Mouse (Mus musculus) forebrain, embryonic 10.5 days (tissue): ENCODE data around the gene Snrpa. TPM values are rescaled to one million over a fixed set of nuclear protein-coding genes. Genes with fewer than 3 reads are reported as not detected.
A peak's percentile ranks its signal among the peaks of the same experiment; 100 is the strongest.

Source experiments
- DNase-seq: peaks from one replicate; pipeline ENCODE4 v3.0.0-alpha.2; 2017; ENCODE audit warnings: low spot score; ENCODE audit errors: extremely low spot score
- H3K27ac ChIP-seq: fragments of 300-500 bp; sonication (generic); 2 replicates; pipeline ENCODE4 v1.5.1; 2016; ENCODE audit warnings: mild to moderate bottlenecking
- H3K27me3 ChIP-seq: fragments of 300-500 bp; sonication (generic); 2 replicates; pipeline ENCODE4 v1.6.1; 2016; ENCODE audit warnings: mild to moderate bottlenecking; ENCODE audit not compliant: poor library complexity, severe bottlenecking
- H3K36me3 ChIP-seq: fragments of 300-500 bp; sonication (generic); replicated peaks from 2 replicates; pipeline ENCODE4 v1.6.1; 2016; ENCODE audit warnings: mild to moderate bottlenecking, moderate library complexity
- H3K4me1 ChIP-seq: fragments of 300-500 bp; sonication (generic); 2 replicates; pipeline ENCODE4 v1.6.1; 2016
- H3K4me3 ChIP-seq: fragments of 300-500 bp; sonication (generic); 2 replicates; pipeline ENCODE4 v1.5.1; 2016; ENCODE audit warnings: mild to moderate bottlenecking, moderate library complexity
- H3K9me3 ChIP-seq: fragments of 300-500 bp; sonication (generic); 2 replicates; pipeline ENCODE4 v1.6.1; 2016; ENCODE audit warnings: mild to moderate bottlenecking, moderate library complexity
- WGBS: fragments of 180-500 bp; shearing (Covaris S2); methylation state at CpG from one replicate; pipeline ENCODE4 v1.1.7; 2016; 5-methylcytosine and 5-hydroxymethylcytosine counted together
- polyA plus RNA-seq: library from polyadenylated mRNA; unstranded; fragments of >200 nt; fragmentation: Nextera tagmentation; extraction: Ambion mirVana; gene quantifications from 2 replicates; pipeline ENCODE4 v1.2.1, GENCODE M21; 2016

Snrpa gene
- polyA plus RNA-seq, 1 experiment from 2014 or later = 418 TPM

GRCm38 (mm10) chr7:27174896-27175295 lies 21.2 kb downstream of the Snrpa start:
- H3K27me3 ChIP-seq = no peaks in the 10 kb centered on the region
- H3K4me1 ChIP-seq = peaks cover 15% of the 10 kb centered on the region
- no peak overlapping the region for H3K27ac ChIP-seq
- WGBS = 91% methylated on average over 7 of the region's 7 CpGs
- H3K36me3 ChIP-seq = peaks cover 50% of the 10 kb centered on the region
- no peaks in the 10 kb centered on the region for H3K9me3 ChIP-seq
- H3K4me3 ChIP-seq = no peak overlapping the region
- no peak for DNase-seq

GRCm38 (mm10) chr7:27174496-27174895 lies 21.6 kb downstream of the Snrpa start:
- H3K9me3 ChIP-seq = no peaks in the 10 kb centered on the region
- H3K27ac ChIP-seq = no peak overlapping the region
- no peak overlapping the region for H3K4me3 ChIP-seq
- H3K27me3 ChIP-seq = no peaks in the 10 kb centered on the region
- WGBS = 94% methylated on average over 15 of the region's 15 CpGs
- peaks cover 11% of the 10 kb centered on the region for H3K4me1 ChIP-seq
- H3K36me3 ChIP-seq = peaks cover 50% of the 10 kb centered on the region
- DNase-seq = no peak

DNA sequence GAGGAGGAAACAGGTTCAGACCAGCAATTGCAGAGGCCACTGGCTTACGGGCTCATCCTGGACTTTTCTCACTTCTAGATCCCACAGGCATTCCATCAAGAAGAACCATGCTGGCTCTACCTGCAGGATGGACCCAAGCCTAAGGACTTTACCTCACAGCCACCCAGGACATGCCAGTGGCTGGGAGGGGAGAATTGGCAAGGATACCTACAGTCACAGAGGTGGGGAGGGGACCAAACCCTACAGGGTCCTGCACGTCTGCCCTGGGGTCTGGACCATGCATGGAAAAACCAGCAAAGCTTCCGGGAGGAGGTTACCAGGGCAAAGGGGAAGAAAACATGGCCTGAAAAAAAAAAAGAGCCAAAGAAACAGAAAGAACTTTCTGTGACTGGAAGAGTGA lies 25.1 kb downstream of the Snrpa start:
- Histone ChIP-seq H3K4me3 (no peak overlapping the region), H3K4me1 (peaks cover 9% of the 10 kb centered on the region), H3K27ac (no peak overlapping the region), H3K27me3 (no peaks in the 10 kb centered on the region), H3K9me3 (no peaks in the 10 kb centered on the region), H3K36me3 (peaks cover 53% of the 10 kb centered on the region)
- DNase-seq = no peak
- WGBS = 87% methylated on average over 3 of the region's 3 CpGs

DNA sequence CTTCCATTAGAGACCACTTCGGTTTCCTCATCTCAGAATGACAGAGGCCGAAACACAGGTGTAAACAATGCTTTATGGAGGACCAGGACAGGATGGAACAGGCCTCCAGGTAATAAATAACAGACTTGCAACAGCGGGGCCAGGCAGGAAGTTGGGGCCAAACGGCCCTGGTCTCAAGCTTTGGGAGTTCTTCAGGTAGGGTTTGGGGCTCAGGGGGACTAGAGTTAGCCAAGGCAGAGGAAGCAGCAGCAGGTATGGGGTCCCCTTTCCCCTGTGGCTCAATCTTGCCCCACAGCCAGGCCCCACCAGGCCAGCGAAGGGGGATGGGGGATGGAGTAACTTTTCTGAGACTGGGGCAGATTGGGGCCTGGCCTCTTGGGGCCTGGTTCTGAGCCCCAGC lies 27.7 kb downstream of the Snrpa start:
- Histone ChIP-seq H3K27me3 (no peaks in the 10 kb centered on the region), H3K9me3 (no peaks in the 10 kb centered on the region), H3K36me3 (peaks cover 50% of the 10 kb centered on the region), H3K4me1 (peaks cover 34% of the 10 kb centered on the region), H3K27ac (no peak overlapping the region), H3K4me3 (0 out of 2 replicates have a peak overlapping the region, but pooled peaks have one; percentile 4)
- 89% methylated on average over 5 of the region's 5 CpGs for WGBS
- no peak for DNase-seq

DNA sequence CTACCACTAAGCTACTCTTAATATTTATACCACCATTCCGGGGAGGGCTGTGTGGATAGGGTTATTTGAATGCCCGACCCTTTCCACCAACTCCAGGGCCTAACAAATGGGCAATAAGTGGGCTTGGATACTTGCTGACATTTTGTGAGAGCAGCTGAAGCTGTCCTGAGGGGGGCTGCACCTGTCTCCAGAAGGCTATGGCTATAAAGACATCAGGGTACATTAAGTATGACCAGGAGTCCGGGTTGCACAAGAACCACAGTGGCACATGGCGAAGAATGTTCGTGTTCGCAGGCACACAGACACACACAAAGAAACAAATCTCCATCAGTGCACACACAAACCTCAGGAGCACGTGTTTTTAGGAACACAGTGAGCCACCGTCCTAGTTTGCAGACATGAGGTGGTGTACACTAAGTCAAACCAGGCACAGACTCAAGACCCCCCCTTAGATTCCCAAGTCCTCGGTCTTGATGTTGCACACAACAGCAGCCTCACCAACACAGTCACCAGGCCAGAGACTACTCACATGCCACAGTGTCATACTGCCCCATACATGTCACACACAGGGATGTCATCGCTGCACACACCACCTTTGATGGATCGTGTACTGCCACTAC lies 28.5 kb downstream of the Snrpa start:
- H3K36me3 ChIP-seq = peaks cover 51% of the 10 kb centered on the region

GRCm38 (mm10) chr7:27166614-27167474 lies 29.2 kb downstream of the Snrpa start, which contains the start of gene Egln2:
Egln2 (minus strand) TSS chr7:27166802.
- peaks cover 45% of the 10 kb centered on the region for H3K4me1 ChIP-seq
- DNase-seq = peak; percentile 94
- peak within 1 kb of the TSS; percentile 98 for H3K27ac ChIP-seq
- peaks cover 51% of the 10 kb centered on the region for H3K36me3 ChIP-seq
- H3K9me3 ChIP-seq = no peaks in the 10 kb centered on the region
- WGBS = 2% methylated on average over 61 of the region's 61 CpGs
- H3K27me3 ChIP-seq = no peaks in the 10 kb centered on the region
- peak within 1 kb of the TSS; percentile 77 for H3K4me3 ChIP-seq

More for the DNA sequence above, 28.5 kb downstream of the Snrpa start:
- DNase-seq = no peak
- Histone ChIP-seq H3K4me3 (peak overlapping the region; percentile 77), H3K9me3 (no peaks in the 10 kb centered on the region), H3K27ac (peak overlapping the region; percentile 98), H3K4me1 (peaks cover 42% of the 10 kb centered on the region), H3K27me3 (no peaks in the 10 kb centered on the region)
- 82% methylated on average over 11 of the region's 11 CpGs for WGBS

GRCm38 (mm10) chr7:27166229-27166613 lies 29.9 kb downstream of the Snrpa start:
- no peak for DNase-seq
- H3K36me3 ChIP-seq = peaks cover 52% of the 10 kb centered on the region
- H3K27me3 ChIP-seq = no peaks in the 10 kb centered on the region
- H3K27ac ChIP-seq = peak overlapping the region; percentile 98
- H3K9me3 ChIP-seq = no peaks in the 10 kb centered on the region
- peak overlapping the region; percentile 77 for H3K4me3 ChIP-seq
- WGBS = under 1% methylated on average over 35 of the region's 43 CpGs
- peaks cover 50% of the 10 kb centered on the region for H3K4me1 ChIP-seq

DNA sequence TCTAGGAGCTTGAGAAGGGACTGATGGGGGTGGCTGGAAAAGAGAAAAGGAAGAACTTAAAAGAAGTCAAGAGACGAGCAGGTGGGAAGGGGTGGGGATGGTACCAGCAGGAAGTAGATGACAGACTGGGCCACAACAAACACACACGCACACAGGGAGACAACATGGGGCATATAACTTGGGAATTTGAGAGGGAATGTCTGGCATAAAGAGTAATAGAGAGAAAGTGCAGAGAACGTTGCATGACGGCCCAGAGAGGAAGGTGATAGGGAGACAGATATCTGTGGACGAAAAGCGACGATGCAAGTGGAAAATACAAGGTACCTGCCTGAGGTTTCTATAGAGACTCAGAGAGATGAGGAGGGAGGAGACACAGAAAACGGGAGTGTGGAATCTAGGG lies 30.4 kb downstream of the Snrpa start:
- Histone ChIP-seq H3K4me1 (peaks cover 54% of the 10 kb centered on the region), H3K4me3 (peak overlapping the region; percentile 77), H3K27me3 (no peaks in the 10 kb centered on the region), H3K36me3 (peaks cover 52% of the 10 kb centered on the region), H3K27ac (peak overlapping the region; percentile 98), H3K9me3 (no peaks in the 10 kb centered on the region)
- no peak for DNase-seq
- WGBS = 7% methylated on average over 8 of the region's 8 CpGs

DNA sequence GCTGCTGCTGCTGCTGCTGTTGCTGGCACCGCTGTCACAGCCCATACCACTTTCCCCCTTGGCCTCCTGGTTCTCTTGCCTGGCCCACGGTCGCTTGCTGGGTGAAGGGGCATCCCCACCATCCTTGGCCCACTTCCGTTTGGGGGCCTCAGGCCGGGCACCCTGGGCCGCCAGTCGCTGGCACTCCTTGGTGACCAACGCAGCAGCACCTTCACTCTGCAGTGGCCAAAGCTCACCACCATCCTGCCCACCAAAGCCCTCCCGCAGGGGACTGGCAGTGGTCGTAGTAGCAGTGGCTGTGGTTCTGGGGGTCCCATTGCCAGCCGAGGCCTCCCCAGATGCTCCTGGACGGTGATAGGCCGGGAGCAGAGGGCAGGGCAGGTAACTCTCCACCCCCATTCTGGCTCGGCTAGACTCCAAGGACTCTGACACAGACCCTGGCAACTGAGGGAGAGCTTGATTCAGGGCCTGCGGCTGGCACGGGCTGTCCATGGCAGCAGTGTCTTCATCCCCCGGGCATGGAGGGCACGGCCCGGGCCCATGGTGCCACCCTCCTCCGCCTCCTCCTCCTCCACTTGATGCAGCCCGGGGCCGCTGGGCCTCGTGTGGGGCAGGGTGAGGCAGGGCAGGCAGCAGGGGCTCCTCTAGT lies 30.9 kb downstream of the Snrpa start:
- no peak for DNase-seq
- Histone ChIP-seq H3K27ac (peak overlapping the region; percentile 98), H3K36me3 (peaks cover 54% of the 10 kb centered on the region)

GRCm38 (mm10) chr7:27164112-27164947 lies 31.7 kb downstream of the Snrpa start:
- Histone ChIP-seq H3K36me3 (peaks cover 62% of the 10 kb centered on the region), H3K27ac (0 out of 2 replicates have a peak overlapping the region, but pooled peaks have one; percentile 0)

More for the DNA sequence above, 30.9 kb downstream of the Snrpa start:
- Histone ChIP-seq H3K9me3 (no peaks in the 10 kb centered on the region), H3K27me3 (no peaks in the 10 kb centered on the region), H3K4me3 (peak overlapping the region; percentile 77), H3K4me1 (peaks cover 60% of the 10 kb centered on the region)
- 81% methylated on average over 23 of the region's 23 CpGs for WGBS

GRCm38 (mm10) chr7:27163450-27163805 lies 32.6 kb downstream of the Snrpa start:
- H3K27me3 ChIP-seq = no peaks in the 10 kb centered on the region
- H3K36me3 ChIP-seq = peaks cover 70% of the 10 kb centered on the region
- peak overlapping the region; percentile 77; the same call in 1 of the 2 replicates for H3K4me3 ChIP-seq
- H3K9me3 ChIP-seq = no peaks in the 10 kb centered on the region
- WGBS = 94% methylated on average over 5 of the region's 5 CpGs
- peaks cover 65% of the 10 kb centered on the region for H3K4me1 ChIP-seq
- DNase-seq = no peak
- H3K27ac ChIP-seq = no peak overlapping the region

More at GRCm38 (mm10) chr7:27164112-27164947, 31.7 kb downstream of the Snrpa start:
- Histone ChIP-seq H3K4me3 (peak overlapping the region; percentile 77), H3K27me3 (no peaks in the 10 kb centered on the region), H3K4me1 (peaks cover 65% of the 10 kb centered on the region), H3K9me3 (no peaks in the 10 kb centered on the region)
- 88% methylated on average over 33 of the region's 33 CpGs for WGBS
- DNase-seq = no peak
